Mouse (Mus musculus) kidney, embryonic 14.5 days (tissue): Measurements from ENCODE around the gene Actn4. TPM values are rescaled to one million over a fixed set of nuclear protein-coding genes. Genes with fewer than 3 reads are reported as not detected.

Experiments
- ATAC-seq: fragments of 200-750 bp; cut with Nextera tagmentation; 2 replicates; pipeline ENCODE4 v1.8.0; 2017; ENCODE audit warnings: moderate number of reproducible peaks, mild to moderate bottlenecking, moderate TSS enrichment, moderate library complexity; ENCODE audit not compliant: low FRiP score, low TSS enrichment
- H3K27ac ChIP-seq: fragments of 300-500 bp; sonication (generic); 2 replicates; pipeline ENCODE4 v1.5.1; 2014; ENCODE audit warnings: low read depth, mild to moderate bottlenecking, low read length, moderate library complexity, mixed read lengths
- H3K27me3 ChIP-seq: fragments of 300-500 bp; sonication (generic); 2 replicates; pipeline ENCODE4 v1.6.1; 2014; ENCODE audit warnings: mild to moderate bottlenecking, low read length; ENCODE audit not compliant: control insufficient read depth, insufficient read depth
- H3K36me3 ChIP-seq: fragments of 300-500 bp; sonication (generic); 2 replicates; pipeline ENCODE4 v1.6.1; 2014; ENCODE audit warnings: low read length, mixed read lengths; ENCODE audit not compliant: control insufficient read depth, insufficient read depth
- H3K4me1 ChIP-seq: fragments of 300-500 bp; sonication (generic); 2 replicates; pipeline ENCODE4 v1.6.1; 2014; ENCODE audit warnings: low read length, mixed read lengths; ENCODE audit not compliant: control insufficient read depth, insufficient read depth
- H3K4me2 ChIP-seq: fragments of 300-500 bp; sonication (generic); replicated peaks from 2 replicates; pipeline ENCODE4 v1.6.1; 2014; ENCODE audit warnings: low read depth, mild to moderate bottlenecking, low read length
- H3K4me3 ChIP-seq: fragments of 300-500 bp; sonication (generic); 2 replicates; pipeline ENCODE4 v1.5.1; 2014; ENCODE audit warnings: mild to moderate bottlenecking, low read length
- H3K9ac ChIP-seq: fragments of 300-500 bp; sonication (generic); 2 replicates; pipeline ENCODE4 v1.6.1; 2014; ENCODE audit warnings: low read depth, mild to moderate bottlenecking, low read length, moderate library complexity
- H3K9me3 ChIP-seq: fragments of 300-500 bp; sonication (generic); 2 replicates; pipeline ENCODE4 v1.6.1; 2016; ENCODE audit warnings: low read length; ENCODE audit not compliant: control insufficient read depth
- WGBS: fragments of 180-500 bp; shearing (Covaris S2); extraction: QIAGEN DNeasy Blood & Tissue Kit; methylation state at CpG from one replicate; pipeline ENCODE4 v1.1.7; 2014; 5-methylcytosine and 5-hydroxymethylcytosine counted together
- polyA plus RNA-seq: library from polyadenylated mRNA; unstranded; fragments of >200 nt; fragmentation: Nextera tagmentation; extraction: Ambion mirVana; gene quantifications from 2 replicates; pipeline ENCODE4 v1.2.1, GENCODE M21; 2014

Gene Actn4
- polyA plus RNA-seq, 1 experiment from 2014 or later, result 239 TPM

- peak overlapping the region; percentile 63; the same call in 1 of the 2 replicates for H3K27ac ChIP-seq
- ATAC-seq, result no peak
- H3K4me1 ChIP-seq, result peaks cover 32% of the 10 kb centered on the region
- no peaks in the 10 kb centered on the region for H3K27me3 ChIP-seq
- H3K36me3 ChIP-seq, result peaks cover 70% of the 10 kb centered on the region
- no peak overlapping the region for H3K4me3 ChIP-seq
- no peak overlapping the region for H3K4me2 ChIP-seq
- WGBS, result 57% methylated on average over 10 of the region's 10 CpGs
- no peak overlapping the region for H3K9ac ChIP-seq
- H3K9me3 ChIP-seq, result no peaks in the 10 kb centered on the region
Measured at GRCm38 (mm10) chr7:28917503-28918426, 44.4 kb downstream of the Actn4 start.

GRCm38 (mm10) chr7:28916491-28916890 lies 45.6 kb downstream of the Actn4 start:
- no peak for ATAC-seq
- peaks cover 31% of the 10 kb centered on the region for H3K4me1 ChIP-seq

GRCm38 (mm10) chr7:28913171-28913570 lies 49.0 kb downstream of the Actn4 start:
- H3K9me3 ChIP-seq, result no peaks in the 10 kb centered on the region
- no peak overlapping the region for H3K4me3 ChIP-seq
- 79% methylated on average over 11 of the region's 11 CpGs for WGBS
- no peak overlapping the region for H3K27ac ChIP-seq
- H3K4me1 ChIP-seq, result peaks cover 4% of the 10 kb centered on the region; the same call in 1 of the 2 replicates
- H3K9ac ChIP-seq, result no peak overlapping the region
- ATAC-seq, result no peak
- no peak overlapping the region for H3K4me2 ChIP-seq
- peaks cover 97% of the 10 kb centered on the region for H3K36me3 ChIP-seq
- no peaks in the 10 kb centered on the region for H3K27me3 ChIP-seq

More at GRCm38 (mm10) chr7:28916491-28916890, 45.6 kb downstream of the Actn4 start:
- H3K36me3 ChIP-seq, result peaks cover 78% of the 10 kb centered on the region
- no peaks in the 10 kb centered on the region for H3K9me3 ChIP-seq
- no peak overlapping the region for H3K27ac ChIP-seq
- H3K27me3 ChIP-seq, result no peaks in the 10 kb centered on the region
- H3K4me2 ChIP-seq, result no peak overlapping the region
- no peak overlapping the region for H3K9ac ChIP-seq
- no peak overlapping the region for H3K4me3 ChIP-seq

GRCm38 (mm10) chr7:28911632-28912031 lies 50.5 kb downstream of the Actn4 start:
- H3K9ac ChIP-seq, result no peak overlapping the region
- H3K4me1 ChIP-seq, result no peaks in the 10 kb centered on the region
- 53% methylated on average over 4 of the region's 4 CpGs for WGBS
- peak overlapping the region; percentile 47; the same call in 1 of the 2 replicates for H3K27ac ChIP-seq
- no peaks in the 10 kb centered on the region for H3K27me3 ChIP-seq
- H3K4me2 ChIP-seq, result no peak overlapping the region
- H3K9me3 ChIP-seq, result no peaks in the 10 kb centered on the region
- H3K36me3 ChIP-seq, result peaks cover 97% of the 10 kb centered on the region
- H3K4me3 ChIP-seq, result no peak overlapping the region
- ATAC-seq, result peak; percentile 61; the same call in 1 of the 2 replicates

- no peaks in the 10 kb centered on the region for H3K27me3 ChIP-seq
- 98% methylated on average over 5 of the region's 5 CpGs for WGBS
- peaks cover 98% of the 10 kb centered on the region for H3K36me3 ChIP-seq
- no peak overlapping the region for H3K4me3 ChIP-seq
- H3K9ac ChIP-seq, result no peak overlapping the region
- no peaks in the 10 kb centered on the region for H3K9me3 ChIP-seq
- no peak for ATAC-seq
- H3K4me2 ChIP-seq, result no peak overlapping the region
- H3K4me1 ChIP-seq, result no peaks in the 10 kb centered on the region
- no peak overlapping the region for H3K27ac ChIP-seq
Measured at GRCm38 (mm10) chr7:28907195-28907594, 54.9 kb downstream of the Actn4 start.

- H3K9ac ChIP-seq, result no peak overlapping the region
- H3K4me3 ChIP-seq, result no peak overlapping the region
- H3K4me1 ChIP-seq, result no peaks in the 10 kb centered on the region
- WGBS, result 88% methylated on average over 10 of the region's 10 CpGs
- no peak overlapping the region for H3K27ac ChIP-seq
- no peaks in the 10 kb centered on the region for H3K27me3 ChIP-seq
- H3K36me3 ChIP-seq, result peaks cover 99% of the 10 kb centered on the region
- no peak overlapping the region for H3K4me2 ChIP-seq
- H3K9me3 ChIP-seq, result no peaks in the 10 kb centered on the region
- ATAC-seq, result no peak
Measured at GRCm38 (mm10) chr7:28903778-28904177, 58.4 kb downstream of the Actn4 start.

- no peaks in the 10 kb centered on the region for H3K4me1 ChIP-seq
- no peak overlapping the region for H3K27ac ChIP-seq
- ATAC-seq, result no peak
- no peaks in the 10 kb centered on the region for H3K9me3 ChIP-seq
- H3K4me2 ChIP-seq, result no peak overlapping the region
- H3K27me3 ChIP-seq, result no peaks in the 10 kb centered on the region
- no peak overlapping the region for H3K4me3 ChIP-seq
- 94% methylated on average over 3 of the region's 3 CpGs for WGBS
- no peak overlapping the region for H3K9ac ChIP-seq
- peaks cover 99% of the 10 kb centered on the region for H3K36me3 ChIP-seq
Measured at GRCm38 (mm10) chr7:28902809-28903208, 59.3 kb downstream of the Actn4 start.

- Histone ChIP-seq H3K9ac (no peak overlapping the region), H3K4me1 (no peaks in the 10 kb centered on the region), H3K27ac (no peak overlapping the region), H3K4me2 (no peak overlapping the region), H3K36me3 (peaks cover 99% of the 10 kb centered on the region), H3K4me3 (no peak overlapping the region), H3K9me3 (no peaks in the 10 kb centered on the region), H3K27me3 (no peaks in the 10 kb centered on the region)
- no peak for ATAC-seq
- 90% methylated on average over 6 of the region's 6 CpGs for WGBS
Measured at GRCm38 (mm10) chr7:28902180-28902579, 60.0 kb downstream of the Actn4 start.
